Mouse (Mus musculus) lung, embryonic 16.5 days (tissue): Measurements from ENCODE around the gene Letm1. TPM values are rescaled to one million over a fixed set of nuclear protein-coding genes. Genes with fewer than 3 reads are reported as not detected.

ENCODE experiments used
- ATAC-seq: fragments of 200-750 bp; cut with Nextera tagmentation; 2 replicates; pipeline ENCODE4 v1.8.0; 2017; ENCODE audit warnings: low read depth, mild to moderate bottlenecking, moderate library complexity
- H3K27ac ChIP-seq: fragments of 300-500 bp; sonication (generic); 2 replicates; pipeline ENCODE4 v1.5.1; 2014; ENCODE audit warnings: mild to moderate bottlenecking, control low read depth, low read length
- H3K27me3 ChIP-seq: fragments of 300-500 bp; sonication (generic); 2 replicates; pipeline ENCODE4 v1.6.1; 2014; ENCODE audit warnings: low read depth, low read length, mixed read lengths; ENCODE audit not compliant: control insufficient read depth, insufficient read depth
- H3K36me3 ChIP-seq: fragments of 300-500 bp; sonication (generic); 2 replicates; pipeline ENCODE4 v1.6.1; 2014; ENCODE audit warnings: low read length; ENCODE audit not compliant: control insufficient read depth, insufficient read depth
- H3K4me1 ChIP-seq: fragments of 300-500 bp; sonication (generic); replicated peaks from 2 replicates; pipeline ENCODE4 v1.6.1; 2014; ENCODE audit warnings: low read length, mixed read lengths; ENCODE audit not compliant: control insufficient read depth, insufficient read depth
- H3K4me2 ChIP-seq: fragments of 300-500 bp; sonication (generic); 2 replicates; pipeline ENCODE4 v1.6.1; 2014; ENCODE audit warnings: low read depth, low read length, control low read depth
- H3K4me3 ChIP-seq: fragments of 300-500 bp; sonication (generic); 2 replicates; pipeline ENCODE4 v1.5.1; 2014; ENCODE audit warnings: mild to moderate bottlenecking, low read length, control low read depth
- H3K9ac ChIP-seq: fragments of 300-500 bp; sonication (generic); 2 replicates; pipeline ENCODE4 v1.6.1; 2014; ENCODE audit warnings: low read length, control low read depth
- H3K9me3 ChIP-seq: fragments of 300-500 bp; sonication (generic); 2 replicates; pipeline ENCODE4 v1.6.1; 2016; ENCODE audit warnings: low read length; ENCODE audit not compliant: control insufficient read depth
- WGBS: fragments of 180-500 bp; shearing (Covaris S2); extraction: QIAGEN DNeasy Blood & Tissue Kit; methylation state at CpG from one replicate; pipeline ENCODE4 v1.1.7; 2014; 5-methylcytosine and 5-hydroxymethylcytosine counted together
- polyA plus RNA-seq: library from polyadenylated mRNA; unstranded; fragments of >200 nt; fragmentation: Nextera tagmentation; extraction: Ambion mirVana; gene quantifications from 2 replicates; pipeline ENCODE4 v1.2.1, GENCODE M21; 2015

Letm1 gene
- polyA plus RNA-seq, 1 experiment from 2014 or later = 33.8 TPM

- Histone ChIP-seq H3K4me3 (peak within 1 kb of the TSS; percentile 99), H3K9ac (peak within 1 kb of the TSS; percentile 99), H3K4me2 (peak within 1 kb of the TSS; percentile 77), H3K4me1 (peaks cover 20% of the 10 kb centered on the region), H3K9me3 (no peaks in the 10 kb centered on the region), H3K27ac (peak within 1 kb of the TSS; percentile 97), H3K36me3 (no peaks in the 10 kb centered on the region), H3K27me3 (no peaks in the 10 kb centered on the region)
- WGBS = under 1% methylated on average over 70 of the region's 136 CpGs
- peak; percentile 88 for ATAC-seq
Observed at GRCm38 (mm10) chr5:33819876-33820732, 37.5 kb upstream of the Letm1 start, which contains the start of gene Nsd2. TSS of gene Nsd2 (plus strand) at chr5:33820725.

- peaks cover 20% of the 10 kb centered on the region for H3K4me1 ChIP-seq
- peak overlapping the region; percentile 97 for H3K27ac ChIP-seq
- H3K4me3 ChIP-seq = peak overlapping the region; percentile 99
- peak overlapping the region; percentile 55 for H3K4me2 ChIP-seq
- WGBS = 12% methylated on average over 9 of the region's 9 CpGs
- ATAC-seq = peak; percentile 16
- no peaks in the 10 kb centered on the region for H3K36me3 ChIP-seq
- no peaks in the 10 kb centered on the region for H3K27me3 ChIP-seq
- H3K9ac ChIP-seq = peak overlapping the region; percentile 99
- H3K9me3 ChIP-seq = no peaks in the 10 kb centered on the region
Observed at GRCm38 (mm10) chr5:33819141-33819875, 36.7 kb upstream of the Letm1 start.

DNA sequence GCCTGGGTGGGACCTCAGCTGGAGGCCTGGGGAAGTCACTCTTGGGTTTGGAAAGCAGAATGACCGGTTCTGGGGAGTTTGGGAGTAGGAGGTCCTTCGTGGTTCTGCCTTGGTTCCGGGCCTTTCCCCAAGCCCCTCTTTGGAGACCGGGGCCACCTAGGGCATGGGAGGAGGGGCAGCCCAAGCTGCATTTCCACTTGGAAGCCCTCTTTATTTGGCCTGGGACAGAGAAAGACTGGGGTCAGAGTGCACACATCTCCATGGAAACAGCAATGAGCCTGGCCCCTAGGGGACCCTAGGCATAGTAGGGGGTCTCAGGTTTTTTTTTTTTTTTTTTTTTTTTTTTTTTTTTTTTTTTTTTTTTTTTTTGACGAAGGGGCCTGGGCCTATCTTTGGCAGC, 35.5 kb upstream of the Letm1 start:
- Histone ChIP-seq H3K9ac (no peak overlapping the region), H3K27ac (no peak overlapping the region), H3K4me2 (no peak overlapping the region), H3K4me1 (peaks cover 18% of the 10 kb centered on the region), H3K9me3 (no peaks in the 10 kb centered on the region), H3K27me3 (no peaks in the 10 kb centered on the region), H3K4me3 (no peak overlapping the region), H3K36me3 (no peaks in the 10 kb centered on the region)
- WGBS = 27% methylated on average over 5 of the region's 5 CpGs
- no peak for ATAC-seq

DNA sequence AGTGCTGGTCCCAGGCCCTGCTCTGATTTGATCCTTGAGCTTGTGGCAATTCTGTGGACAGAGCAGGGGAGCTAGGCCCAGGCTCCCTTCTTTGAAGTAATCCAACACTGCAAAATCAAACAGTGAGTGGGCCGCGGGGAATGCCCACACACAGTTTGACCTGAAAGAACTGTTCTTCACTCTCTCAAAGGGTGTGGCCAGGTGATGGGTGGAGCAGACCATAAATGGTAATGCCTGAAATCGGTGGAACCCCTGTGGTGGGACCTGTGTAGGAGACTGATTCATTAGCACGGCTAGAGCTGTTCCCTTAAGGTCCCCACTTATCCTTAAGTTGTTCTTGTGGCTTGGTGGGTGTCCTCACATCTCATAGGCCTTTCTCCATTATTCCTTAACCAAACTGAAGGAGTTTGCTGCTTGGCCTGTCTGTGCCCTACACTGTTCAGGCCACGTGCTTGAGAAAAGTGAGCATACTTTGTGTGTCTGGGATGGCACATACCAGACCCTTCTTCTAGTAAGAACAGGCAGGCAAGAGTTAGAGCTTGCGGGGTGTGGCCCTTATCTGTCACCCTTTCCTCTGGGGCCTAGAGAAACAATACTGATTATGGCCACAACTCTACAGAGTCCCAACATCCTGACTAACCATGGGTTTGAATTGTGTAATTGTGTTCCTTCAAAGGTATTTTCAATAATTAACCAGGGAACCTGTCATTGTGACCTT, 33.5 kb upstream of the Letm1 start:
- Histone ChIP-seq H3K27ac (no peak overlapping the region), H3K4me1 (peaks cover 12% of the 10 kb centered on the region), H3K9me3 (no peaks in the 10 kb centered on the region), H3K36me3 (no peaks in the 10 kb centered on the region), H3K9ac (no peak overlapping the region), H3K4me2 (no peak overlapping the region), H3K4me3 (no peak overlapping the region), H3K27me3 (no peaks in the 10 kb centered on the region)
- 55% methylated on average over 6 of the region's 6 CpGs for WGBS
- ATAC-seq = no peak

DNA sequence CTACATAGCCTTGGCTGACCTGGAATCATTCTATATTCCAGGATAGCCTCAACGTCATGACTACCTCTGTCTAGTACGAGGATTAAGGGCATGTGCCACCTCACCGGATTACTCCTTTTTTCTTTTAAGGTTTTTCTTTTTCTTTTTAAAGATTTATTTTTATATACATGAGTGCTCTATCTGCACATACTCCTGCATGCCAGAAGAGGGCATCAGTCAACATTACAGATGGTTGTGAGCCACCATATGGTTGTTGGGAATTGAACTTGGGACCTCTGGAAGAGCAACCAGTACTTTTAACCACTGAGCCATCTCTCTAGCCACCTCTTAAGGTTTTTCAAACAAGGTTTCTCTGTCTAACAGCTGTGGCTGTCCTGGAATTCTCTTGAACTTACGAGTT, 28.9 kb upstream of the Letm1 start:
- 77% methylated on average over 4 of the region's 4 CpGs for WGBS
- Histone ChIP-seq H3K4me2 (no peak overlapping the region), H3K27me3 (no peaks in the 10 kb centered on the region), H3K36me3 (no peaks in the 10 kb centered on the region), H3K27ac (no peak overlapping the region), H3K9me3 (no peaks in the 10 kb centered on the region), H3K9ac (no peak overlapping the region), H3K4me3 (no peak overlapping the region), H3K4me1 (no peaks in the 10 kb centered on the region)
- no peak for ATAC-seq

DNA sequence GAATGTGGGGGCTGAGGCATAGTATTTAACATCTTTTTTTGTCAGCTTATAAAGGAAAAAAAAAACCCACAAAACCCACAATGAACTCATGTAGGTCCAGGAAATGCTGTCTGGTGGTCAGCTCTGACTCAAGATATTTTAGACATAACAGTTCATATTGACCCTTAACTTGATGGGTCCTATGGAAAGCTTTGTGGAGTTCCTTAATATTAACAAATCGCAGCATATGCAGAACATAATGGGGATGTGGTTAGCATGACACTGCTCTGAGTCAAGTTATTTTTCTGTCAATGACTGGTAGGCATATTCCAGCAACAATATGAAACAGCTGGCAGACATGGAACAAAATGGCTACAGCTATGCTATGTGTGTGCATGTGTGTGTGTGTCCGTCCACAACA, 20.7 kb upstream of the Letm1 start:
- no peaks in the 10 kb centered on the region for H3K36me3 ChIP-seq
- no peak overlapping the region for H3K9ac ChIP-seq
- H3K27ac ChIP-seq = no peak overlapping the region
- ATAC-seq = no peak
- no peaks in the 10 kb centered on the region for H3K27me3 ChIP-seq
- H3K9me3 ChIP-seq = peaks cover 8% of the 10 kb centered on the region
- H3K4me3 ChIP-seq = no peak overlapping the region
- H3K4me2 ChIP-seq = no peak overlapping the region
- no peaks in the 10 kb centered on the region for H3K4me1 ChIP-seq
- 82% methylated on average over 2 of the region's 2 CpGs for WGBS

DNA sequence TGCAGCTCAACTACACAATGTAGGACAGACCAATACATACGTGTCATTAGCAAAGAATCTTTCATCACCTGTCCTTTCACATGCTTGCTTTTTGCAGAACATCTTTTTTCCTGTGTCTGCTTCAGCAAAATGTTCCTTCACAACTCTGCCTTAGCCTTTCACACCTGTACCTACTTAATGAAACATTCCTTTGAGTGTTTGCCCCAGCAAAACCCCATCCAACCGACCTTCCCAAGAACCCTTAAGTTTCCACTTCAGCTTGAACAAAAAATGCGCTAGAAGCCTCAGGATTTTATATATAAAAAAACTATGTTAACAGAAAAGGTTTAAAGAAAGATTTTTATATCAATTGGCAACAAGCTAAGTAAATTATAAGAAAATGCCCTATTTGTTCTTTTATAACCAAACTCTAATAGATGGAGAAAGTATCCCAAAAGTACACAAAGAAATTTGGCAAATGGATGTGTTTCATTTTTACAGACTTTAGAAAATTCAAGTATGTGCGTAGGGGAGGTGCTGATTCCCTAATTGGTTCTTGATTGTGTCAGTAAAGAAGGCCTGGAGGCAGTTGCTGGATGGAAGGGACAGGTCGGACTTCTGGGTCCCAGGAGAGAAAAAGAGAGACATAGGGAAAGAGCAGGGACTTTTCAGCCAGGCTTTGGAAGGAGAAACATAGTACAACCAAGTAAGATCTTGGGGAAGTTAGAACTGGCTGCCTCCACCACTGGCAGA, 9.5 kb upstream of the Letm1 start:
- peak overlapping the region; percentile 80 for H3K27ac ChIP-seq
- H3K4me1 ChIP-seq = no peaks in the 10 kb centered on the region; the same call in 1 of the 2 replicates
- peak; percentile 83 for ATAC-seq
- H3K4me3 ChIP-seq = no peak overlapping the region
- no peaks in the 10 kb centered on the region for H3K36me3 ChIP-seq
- H3K27me3 ChIP-seq = no peaks in the 10 kb centered on the region
- no peaks in the 10 kb centered on the region for H3K9me3 ChIP-seq
- H3K4me2 ChIP-seq = no peak overlapping the region
- 51% methylated on average over 5 of the region's 5 CpGs for WGBS
- no peak overlapping the region for H3K9ac ChIP-seq

- Histone ChIP-seq H3K4me2 (peak overlapping the region; percentile 91), H3K27me3 (no peaks in the 10 kb centered on the region), H3K36me3 (no peaks in the 10 kb centered on the region), H3K9ac (peak overlapping the region; percentile 86), H3K27ac (peak overlapping the region; percentile 5; the same call in 1 of the 2 replicates), H3K4me3 (peak overlapping the region; percentile 99), H3K4me1 (peaks cover 12% of the 10 kb centered on the region), H3K9me3 (no peaks in the 10 kb centered on the region)
- 2% methylated on average over 6 of the region's 6 CpGs for WGBS
- no peak for ATAC-seq
Observed at GRCm38 (mm10) chr5:33782999-33783390, 378 bp upstream of the Letm1 start.
